Mouse (Mus musculus): Measurements from ENCODE around the gene 2310057J18Rik.
"Not testable (repeated sequence)": the region's sequence is repeated elsewhere in the genome, so short reads cannot be mapped to it uniquely, and the experiment has no call there.

2310057J18Rik gene

DNA sequence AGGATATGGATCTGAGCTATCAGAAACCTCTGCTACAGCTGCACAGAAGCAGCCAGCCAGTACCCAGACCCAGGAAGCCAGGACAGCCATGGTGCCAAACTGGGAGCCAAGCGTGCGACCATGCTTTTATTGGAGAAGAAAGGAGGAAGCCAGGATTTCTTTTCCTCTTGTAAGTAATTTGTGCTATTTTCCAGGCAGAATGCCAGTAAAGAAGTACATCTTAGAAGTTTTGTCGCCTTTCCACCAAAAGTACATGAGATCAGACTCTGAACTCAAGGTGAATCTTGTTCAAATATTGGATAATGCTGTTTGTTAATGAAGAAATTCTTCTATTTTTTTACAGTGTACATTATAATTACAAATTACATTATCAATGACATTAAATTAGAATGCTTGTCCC lies at the start of gene 2310057J18Rik:
Gene 2310057J18Rik (minus strand): TSS at position 101 of the 400 bp plus-strand sequence.
- DNase-seq (ENCODE audit: low read depth, low spot score), result no peak

DNA sequence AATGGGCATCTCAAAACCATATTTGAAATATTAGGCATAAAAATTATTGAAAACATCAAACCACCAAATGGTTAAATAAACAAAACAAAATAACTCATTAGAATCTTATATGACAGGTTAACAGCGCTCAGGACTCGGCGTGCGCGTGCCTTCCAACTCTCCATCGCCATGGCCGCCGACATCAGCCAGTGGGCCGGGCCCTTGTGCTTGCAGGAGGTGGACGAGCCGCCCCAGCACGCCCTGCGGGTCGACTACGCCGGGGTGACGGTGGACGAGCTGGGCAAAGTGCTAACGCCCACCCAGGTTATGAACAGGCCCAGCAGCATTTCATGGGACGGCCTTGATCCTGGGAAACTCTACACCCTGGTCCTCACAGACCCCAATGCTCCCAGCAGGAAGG lies 43.9 kb upstream of the 2310057J18Rik start:
- DNase-seq (ENCODE audit: low read depth, low spot score), result not testable (repeated sequence)

DNA sequence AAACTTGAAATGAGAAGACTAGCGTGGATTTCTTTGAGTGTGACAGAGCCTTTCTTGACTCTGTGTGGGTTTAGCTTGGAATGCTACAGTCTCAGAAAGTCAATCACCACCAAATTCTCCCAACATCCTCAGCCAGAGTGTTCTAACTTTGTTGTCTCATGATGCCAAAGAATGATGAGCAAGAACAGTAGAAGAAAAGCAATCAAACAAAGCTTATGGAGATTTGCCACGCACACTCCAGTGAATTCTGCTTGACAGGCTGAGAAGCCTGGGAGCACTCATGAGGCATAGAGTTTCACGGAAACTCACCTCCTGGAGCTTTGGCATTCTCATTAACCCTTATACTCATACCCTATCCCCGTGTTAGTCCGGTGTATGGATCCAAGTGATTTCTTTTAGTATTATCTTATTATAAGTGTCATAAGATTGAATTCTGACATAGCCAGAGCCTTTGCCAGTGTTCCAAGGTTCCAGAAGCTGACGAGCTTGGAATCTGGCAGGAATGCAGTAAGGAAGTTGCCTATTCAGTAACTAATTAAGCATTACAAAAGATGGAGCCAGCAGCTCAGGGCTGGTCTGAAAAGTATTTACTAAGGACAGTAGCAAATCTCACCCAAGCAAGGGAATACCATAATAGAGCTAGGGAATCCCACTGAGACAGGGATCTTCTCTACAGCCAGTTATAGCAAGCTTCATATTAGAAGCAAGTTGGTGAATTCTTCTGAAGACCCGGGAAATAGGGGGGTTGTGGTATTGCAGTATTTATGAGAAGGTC lies 33.6 kb upstream of the 2310057J18Rik start:
- DNase-seq (ENCODE audit: low read depth, low spot score), result no peak

DNA sequence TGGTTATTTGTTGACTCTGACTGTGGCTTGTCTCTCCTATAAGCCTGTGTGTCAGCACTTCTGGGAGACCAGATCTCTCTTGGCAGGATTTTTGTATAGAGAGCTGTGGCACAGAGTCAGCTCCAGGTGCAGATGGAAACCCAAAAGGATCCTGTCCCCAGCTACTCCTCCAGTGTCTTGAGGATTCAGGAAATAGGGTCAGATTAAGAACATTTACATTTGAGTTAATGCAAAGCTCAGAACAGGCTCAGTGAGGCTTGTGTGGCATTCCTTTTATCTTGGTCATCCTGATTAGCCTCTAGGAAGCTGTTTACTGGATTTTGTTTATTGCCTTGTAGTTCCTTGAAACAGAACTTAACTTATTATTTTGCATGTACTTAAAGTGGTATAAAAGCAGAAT lies 11.7 kb upstream of the 2310057J18Rik start:
- no peak for DNase-seq (ENCODE audit: low read depth, low spot score)

DNA sequence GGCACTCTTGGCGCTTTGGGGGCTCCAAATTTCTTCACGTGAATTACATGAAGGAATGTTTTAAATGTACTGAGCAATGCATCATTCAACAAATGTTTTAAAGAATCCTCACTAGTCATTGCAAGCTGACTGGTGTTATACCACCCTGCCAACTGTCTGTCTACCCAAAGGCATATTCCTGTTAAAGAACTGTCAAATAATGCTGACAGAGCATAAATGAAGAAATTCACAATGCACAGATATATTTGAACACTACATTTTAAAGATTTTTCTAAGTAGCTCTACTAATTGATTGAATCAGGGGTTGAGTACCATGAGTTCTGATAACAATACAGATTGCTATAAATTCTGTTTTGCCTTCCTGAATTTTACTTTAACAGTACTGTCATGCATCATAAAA lies 2.9 kb upstream of the 2310057J18Rik start:
- no peak for DNase-seq (ENCODE audit: low read depth, low spot score)

DNA sequence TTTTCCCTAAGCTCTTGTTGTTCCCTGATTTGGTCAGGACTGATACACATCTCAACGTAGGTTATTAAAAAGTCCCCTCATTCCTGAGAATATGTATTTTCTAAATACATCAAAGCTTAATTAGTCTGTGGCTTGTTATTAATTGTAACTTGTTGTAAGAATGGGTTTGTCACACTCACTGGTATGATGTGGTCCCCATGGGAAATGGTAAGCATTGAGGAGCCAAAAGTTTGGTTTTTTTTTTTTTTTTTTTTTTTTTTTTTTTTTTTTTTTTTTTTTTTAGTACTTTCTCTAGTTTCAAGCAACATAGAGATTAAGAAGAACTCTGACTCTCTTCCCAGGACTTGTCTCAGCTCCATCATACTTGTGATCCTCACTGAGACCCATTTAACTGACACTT lies 17.9 kb downstream of the 2310057J18Rik start:
- no peak for DNase-seq (ENCODE audit: low read depth, low spot score)

DNA sequence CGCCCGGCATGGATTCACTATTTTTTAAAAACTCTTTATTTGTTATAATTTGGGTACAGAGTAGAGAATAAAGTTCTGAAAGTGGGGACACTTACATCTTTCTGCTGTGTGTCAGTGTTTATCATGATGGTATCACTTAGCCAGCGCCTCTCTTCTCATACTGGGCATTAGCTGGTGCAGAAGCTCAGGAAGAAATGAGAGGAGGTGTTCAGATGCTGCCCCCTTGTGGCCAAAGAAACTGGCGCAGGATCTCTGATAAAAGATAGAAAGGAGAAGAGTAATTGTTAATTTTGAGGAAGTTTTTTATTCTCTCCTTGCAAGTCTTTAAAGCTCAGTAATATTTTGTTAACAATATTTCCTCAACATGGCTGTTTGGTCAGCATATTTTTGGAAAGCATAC lies 31.0 kb downstream of the 2310057J18Rik start:
- DNase-seq (ENCODE audit: low read depth, low spot score), result peak; percentile 20

DNA sequence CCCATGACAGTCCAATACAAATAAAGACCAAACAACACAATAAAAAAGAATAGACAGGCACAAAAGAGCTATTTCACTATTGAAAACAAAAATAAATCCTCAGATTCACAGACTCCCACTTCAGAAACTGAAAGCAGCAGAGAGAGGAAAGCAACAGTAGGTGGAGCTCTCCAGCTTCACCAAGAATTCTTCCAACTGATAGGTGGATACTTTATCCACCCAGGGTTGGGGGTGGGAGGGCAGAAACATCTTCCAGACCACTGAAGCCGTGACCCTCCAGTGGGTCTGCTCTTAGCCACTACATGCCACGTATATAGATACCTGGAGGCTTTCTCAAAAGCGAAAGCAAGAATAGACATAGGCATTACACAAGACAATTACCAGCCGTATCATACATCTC lies 31.6 kb downstream of the 2310057J18Rik start:
- no peak for DNase-seq (ENCODE audit: low read depth, low spot score)

Measured in brain, embryonic 18.5 days (tissue).